Mouse (Mus musculus): ENCODE results near the gene Htt. TPM values are rescaled to one million over a fixed set of nuclear protein-coding genes. Genes with fewer than 3 reads are reported as not detected.

Htt gene
- polyA plus RNA-seq, 1 experiment from 2014 or later = 11.8 TPM

DNA sequence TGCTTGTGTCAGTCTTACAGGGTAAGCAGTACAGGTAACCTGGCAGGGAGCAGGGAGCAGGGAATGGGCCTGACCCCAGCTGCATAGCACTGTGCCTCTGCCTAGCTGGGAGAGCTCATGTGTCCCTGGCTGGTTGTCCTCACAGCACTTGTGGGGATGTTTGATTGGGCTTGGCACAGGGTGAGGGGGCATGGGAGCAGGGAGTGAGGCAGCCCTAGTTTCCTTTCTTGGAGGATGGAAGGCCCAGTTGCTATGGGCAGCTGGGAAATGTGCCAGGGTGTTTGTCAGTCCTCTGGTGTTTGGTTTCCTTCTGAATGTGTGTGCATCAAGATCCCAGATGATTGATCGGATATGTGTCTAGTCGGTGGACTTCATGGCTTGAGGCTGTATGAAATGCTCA lies 195.5 kb downstream of the Htt start:
- Histone ChIP-seq H3K36me3 (peaks cover 8% of the 10 kb centered on the region; the same call in 1 of the 2 replicates), H3K4me1 (peaks cover 55% of the 10 kb centered on the region), H3K27me3 (no peaks in the 10 kb centered on the region), H3K27ac (replicated peaks) (no peak overlapping the region), H3K4me3 (replicated peaks) (no peak overlapping the region), H3K9ac (no peak overlapping the region), H3K9me3 (replicated peaks) (no peaks in the 10 kb centered on the region), H3K4me2 (replicated peaks) (no peak overlapping the region)
- no peak; the same call in 1 of the 2 replicates for ATAC-seq (ENCODE audit: insufficient number of reproducible peaks, low FRiP score, low TSS enrichment, low read depth)
- WGBS = 49% methylated on average over 2 of the region's 2 CpGs

DNA sequence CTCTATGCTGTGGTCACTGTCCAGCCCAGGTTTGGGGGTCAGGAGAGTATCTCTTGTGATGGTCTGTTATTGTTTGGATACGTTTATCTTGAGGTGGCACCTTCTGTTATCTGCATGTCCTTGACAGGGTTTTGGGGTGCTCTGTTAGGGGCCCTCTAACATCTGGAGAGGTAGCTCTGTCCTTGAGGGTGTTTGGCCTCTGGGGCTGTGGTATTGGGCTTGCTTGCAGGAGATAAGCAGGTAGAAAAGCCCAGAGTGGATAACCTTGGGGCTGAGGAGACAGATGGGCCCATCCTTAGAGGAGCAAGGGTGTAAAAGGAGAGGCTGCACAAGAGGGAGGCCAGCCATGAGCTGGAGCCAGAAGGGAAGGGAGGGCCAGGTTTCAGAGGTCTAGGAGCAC lies 198.5 kb downstream of the Htt start:
- H3K9me3 ChIP-seq (replicated peaks) = no peaks in the 10 kb centered on the region
- no peak overlapping the region for H3K9ac ChIP-seq
- WGBS = 88% methylated on average over 1 of the region's 1 CpGs
- no peak for ATAC-seq (ENCODE audit: insufficient number of reproducible peaks, low FRiP score, low TSS enrichment, low read depth)
- H3K36me3 ChIP-seq = peaks cover 4% of the 10 kb centered on the region
- H3K4me2 ChIP-seq (replicated peaks) = no peak overlapping the region
- H3K4me3 ChIP-seq (replicated peaks) = no peak overlapping the region
- no peak overlapping the region for H3K27ac ChIP-seq (replicated peaks)
- no peaks in the 10 kb centered on the region for H3K27me3 ChIP-seq
- H3K4me1 ChIP-seq = peaks cover 61% of the 10 kb centered on the region

MicroRNAs encoded within 50 kb of the gene (microRNA counts, 519-probe panel; counts per million panel counts)
- 1,857 counts per million, percentile 30 among the panel's probes with 10 or more counts for microRNA mmu-miR-467g

Small RNAs within 50 kb of the gene (microRNA-seq; reads per million reads assigned to microRNA genes)
- not detected for gene Mir467g (ENCODE audit: borderline number of aligned reads)

Other genes starting within 250 kb of the Htt start
- 29.1 and 34.4 TPM in 2 replicates for gene Tnip2, start 247.7 kb upstream of the Htt start, polyA plus RNA-seq (2015; fragmentation: Nextera tagmentation; extraction: Ambion mirVana)
- gene Sh3bp2, start 235.9 kb upstream of the Htt start, polyA plus RNA-seq (2015; fragmentation: Nextera tagmentation; extraction: Ambion mirVana) = 8.2 and 8.3 TPM in 2 replicates
- gene Add1, start 188.1 kb upstream of the Htt start, polyA plus RNA-seq (2015; fragmentation: Nextera tagmentation; extraction: Ambion mirVana) = 186 and 190 TPM in 2 replicates
- gene Mfsd10, start 124.5 kb upstream of the Htt start, polyA plus RNA-seq (2015; fragmentation: Nextera tagmentation; extraction: Ambion mirVana) = 126 and 148 TPM in 2 replicates
- gene Nop14, start 101.6 kb upstream of the Htt start, polyA plus RNA-seq (2015; fragmentation: Nextera tagmentation; extraction: Ambion mirVana) = 23.3 and 26.2 TPM in 2 replicates
- 2.7 and 4.6 TPM in 2 replicates for gene Grk4, start 101.4 kb upstream of the Htt start, polyA plus RNA-seq (2015; fragmentation: Nextera tagmentation; extraction: Ambion mirVana)
- gene Msantd1, start 146.3 kb downstream of the Htt start, polyA plus RNA-seq (2015; fragmentation: Nextera tagmentation; extraction: Ambion mirVana) = 0.87 and 3.7 TPM in 2 replicates
- gene Rgs12, start 187.7 kb downstream of the Htt start, polyA plus RNA-seq (2015; fragmentation: Nextera tagmentation; extraction: Ambion mirVana) = 40.1 and 42.3 TPM in 2 replicates